Mouse (Mus musculus) layer of hippocampus, postnatal 14 days (tissue): ENCODE measurements at regions not wholly inside any gene's neighbourhood (a gene's known extent, or its start where the extent isn't known, plus 50 kb on each side); places are given as distances from the start of the nearest gene placed in this dataset.

ENCODE experiments used
- DNase-seq, 2 experiments: peaks; one replicate each; pipeline ENCODE4 v3.0.0; 2021 to 2022; ENCODE audit warnings: low spot score in 2 of 2, mixed read lengths in 1 of 2

DNA sequence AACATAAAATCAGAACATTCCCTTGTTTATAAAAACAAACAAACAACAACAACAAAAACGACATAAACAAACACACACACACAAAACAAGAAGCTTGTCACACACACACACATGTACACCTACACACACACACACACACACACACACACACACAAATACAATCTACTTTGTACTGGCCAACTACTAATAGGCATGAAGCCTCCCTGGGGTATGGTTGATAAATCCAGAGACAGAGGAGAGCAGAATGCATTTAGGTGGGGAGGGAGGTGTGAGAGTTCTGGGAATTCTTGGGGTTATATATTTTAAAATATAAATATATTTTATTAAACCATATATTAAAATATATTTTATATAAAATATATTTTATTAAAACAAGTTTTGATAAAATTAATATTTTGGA is 371.6 kb upstream of the Pcdh20 start:
- no peak for DNase-seq

DNA sequence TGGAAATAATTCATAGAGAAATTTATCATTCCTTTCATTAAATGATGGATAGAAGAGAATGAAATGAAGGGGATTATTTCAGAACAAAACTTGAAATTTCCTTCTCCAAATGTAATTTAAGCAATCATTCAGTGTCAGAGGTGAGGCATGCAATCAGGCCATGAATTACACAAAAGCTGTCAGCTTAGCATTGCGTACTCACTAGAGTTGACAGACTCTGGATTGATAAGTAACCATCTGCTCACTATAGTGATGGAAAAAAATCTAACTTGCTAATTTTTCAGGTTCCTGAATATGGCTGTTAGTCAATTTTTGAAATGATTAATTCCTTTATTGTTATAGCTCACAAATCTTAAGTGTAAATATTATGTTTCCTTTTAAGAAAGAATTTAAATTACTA is 334.5 kb upstream of the Pcdh20 start:
- DNase-seq = peak in 1 of 2 experiments; percentile 22

DNA sequence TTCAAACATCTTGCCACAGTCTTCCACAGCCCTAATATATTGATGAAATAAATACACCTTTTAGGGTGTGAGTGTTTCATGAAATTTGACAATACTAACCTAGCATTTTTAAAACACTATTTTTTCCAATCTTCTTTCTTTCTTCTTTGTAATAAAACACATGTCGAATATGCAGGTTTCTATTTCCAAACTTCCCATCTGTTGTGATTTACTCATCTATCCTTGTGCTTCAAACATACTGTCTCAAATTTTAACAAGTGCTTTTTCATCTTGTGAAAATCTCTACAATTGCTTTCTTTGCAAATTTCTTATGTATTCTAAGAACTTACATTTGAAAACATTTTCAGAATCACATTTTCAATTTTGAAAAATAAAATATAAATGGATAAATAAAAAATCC is 330.1 kb upstream of the Pcdh20 start:
- peak in 1 of 2 experiments; percentile 15 for DNase-seq

DNA sequence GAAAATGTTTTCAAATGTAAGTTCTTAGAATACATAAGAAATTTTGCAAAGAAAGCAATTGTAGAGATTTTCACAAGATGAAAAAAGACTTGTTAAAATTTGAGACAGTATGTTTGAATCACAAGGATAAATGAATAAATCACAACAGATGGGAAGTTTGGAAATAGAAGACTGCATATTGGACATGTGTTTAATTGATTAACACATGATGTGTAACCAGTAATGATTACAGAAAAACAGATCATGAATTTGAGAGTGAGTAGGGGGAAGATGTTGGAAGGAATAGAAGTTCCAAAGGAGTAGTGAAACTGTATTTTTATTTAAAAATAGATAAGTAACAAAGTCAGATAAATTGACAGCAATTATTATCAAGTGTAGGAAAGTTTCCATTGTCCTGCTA is 329.3 kb upstream of the Pcdh20 start:
- DNase-seq = peak in 1 of 2 experiments; percentile 58
